Mouse (Mus musculus): ENCODE measurements around the gene Ubqln4.

DNA sequence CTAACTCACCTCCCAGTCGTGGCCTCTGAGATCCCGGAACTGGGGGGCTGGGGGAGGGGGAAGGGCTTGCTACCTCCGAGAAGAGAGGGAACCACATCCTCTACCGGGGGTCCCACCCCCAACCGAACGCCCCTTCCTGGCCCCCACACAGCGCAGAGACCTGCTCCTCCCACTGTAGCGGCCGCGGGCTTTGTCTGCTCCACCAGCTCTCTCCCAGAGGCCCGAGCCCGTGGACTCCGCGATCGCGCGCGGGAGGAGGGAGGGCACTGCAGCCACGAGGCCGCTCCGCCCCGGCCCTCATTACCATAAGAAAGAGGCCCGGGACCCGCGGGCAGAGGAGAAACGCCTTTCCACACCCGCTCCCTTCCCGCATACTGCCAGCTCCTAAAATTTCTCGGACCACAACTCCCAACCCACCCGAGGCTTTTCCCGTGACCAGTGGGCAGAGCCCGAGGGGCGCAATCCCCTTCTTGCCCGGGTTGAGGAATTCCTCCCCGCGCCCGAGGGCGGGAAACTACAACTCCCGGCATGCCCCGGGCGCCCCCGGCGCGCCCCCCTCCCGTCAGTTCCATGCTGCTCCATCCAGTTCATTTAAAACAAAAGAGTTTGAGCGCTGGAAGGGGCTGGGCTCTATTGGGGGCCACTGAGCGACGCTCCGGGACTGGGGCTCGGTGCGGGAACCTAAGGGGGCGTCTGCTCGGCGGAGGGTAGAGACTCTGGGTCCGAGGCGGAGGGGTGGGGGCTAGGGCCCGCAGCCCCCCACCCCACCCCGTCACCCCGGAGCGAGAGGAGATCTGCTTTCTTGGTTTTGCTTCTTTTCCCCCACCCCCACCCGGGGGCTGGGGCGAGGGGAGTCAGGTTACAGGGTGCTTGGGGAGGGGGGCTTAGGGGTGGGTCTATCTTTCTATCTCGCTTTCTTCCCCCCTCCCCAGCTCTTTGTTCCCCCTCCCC lies 21.9 kb upstream of the Ubqln4 start:
- TF ChIP-seq EP300 (IDR thresholded peaks at IDR 0.05) (0 out of 2 replicates have a peak, but pooled peaks have one; percentile 30), CTCF (IDR thresholded peaks at IDR 0.05) (no peak; the same call in 1 of the 2 replicates)

All from lung, postnatal 0 days (tissue).